Mouse (Mus musculus) testis, postnatal 14 days (tissue): ENCODE data around the gene Ctsh.
A peak's percentile ranks its signal among the peaks of the same experiment; 100 is the strongest.
"Not testable (repeated sequence)": the region's sequence is repeated elsewhere in the genome, so short reads cannot be mapped to it uniquely, and the experiment has no call there.

Experiments used
- DNase-seq: peaks from one replicate; pipeline ENCODE4 v3.0.0; 2021; ENCODE audit warnings: low spot score

The Ctsh gene

DNA sequence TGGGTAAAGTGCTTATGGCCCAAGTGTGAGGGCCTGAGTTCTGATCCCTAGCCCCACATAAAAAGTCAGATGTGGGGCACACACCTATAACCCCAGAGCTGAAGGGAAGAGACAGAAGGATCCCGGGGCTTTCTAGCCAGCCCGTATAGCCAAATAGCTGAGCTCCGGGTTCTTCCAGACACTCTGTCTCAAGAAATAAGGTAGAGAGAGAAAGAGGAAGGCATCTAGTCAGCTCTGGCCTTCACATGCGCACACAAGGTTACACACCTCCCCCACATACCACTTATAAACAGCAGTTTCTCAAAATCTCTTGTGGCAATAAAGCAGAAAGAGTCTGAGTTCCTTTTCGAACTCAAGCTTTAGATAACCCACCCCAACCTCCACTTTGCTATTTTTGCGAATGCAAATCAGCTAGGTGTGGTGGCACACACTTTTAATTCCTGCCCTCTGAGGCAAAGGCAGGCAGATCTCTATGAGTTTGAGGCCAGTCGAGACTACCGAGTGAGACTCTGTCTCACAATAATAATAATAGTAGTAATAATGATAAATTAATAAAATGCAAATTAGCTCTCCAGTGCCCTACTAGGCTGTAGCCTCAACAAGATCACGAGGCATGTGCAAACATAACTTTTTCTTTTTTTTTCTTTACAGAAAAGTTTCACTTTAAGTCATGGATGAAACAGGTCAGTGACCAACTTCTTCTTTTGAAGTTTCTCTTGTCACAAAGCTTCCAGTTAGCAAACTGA is 6.0 kb downstream of the Ctsh start:
- DNase-seq, result no peak

DNA sequence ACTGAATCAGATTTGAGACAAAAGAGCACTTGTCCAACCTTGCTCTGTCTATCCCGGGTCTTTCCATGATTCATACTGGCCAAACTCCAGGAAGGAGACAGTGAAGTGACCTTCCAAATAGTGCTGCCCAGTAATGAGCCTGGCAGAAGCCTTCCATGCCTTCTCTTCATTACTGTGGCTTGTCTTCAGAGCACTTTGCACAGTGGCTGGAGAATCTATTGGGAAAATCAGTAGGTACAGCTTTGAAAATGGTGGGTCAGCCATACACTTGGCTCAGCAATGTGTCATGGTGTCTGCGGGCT is 6.6 kb downstream of the Ctsh start:
- DNase-seq, result no peak

DNA sequence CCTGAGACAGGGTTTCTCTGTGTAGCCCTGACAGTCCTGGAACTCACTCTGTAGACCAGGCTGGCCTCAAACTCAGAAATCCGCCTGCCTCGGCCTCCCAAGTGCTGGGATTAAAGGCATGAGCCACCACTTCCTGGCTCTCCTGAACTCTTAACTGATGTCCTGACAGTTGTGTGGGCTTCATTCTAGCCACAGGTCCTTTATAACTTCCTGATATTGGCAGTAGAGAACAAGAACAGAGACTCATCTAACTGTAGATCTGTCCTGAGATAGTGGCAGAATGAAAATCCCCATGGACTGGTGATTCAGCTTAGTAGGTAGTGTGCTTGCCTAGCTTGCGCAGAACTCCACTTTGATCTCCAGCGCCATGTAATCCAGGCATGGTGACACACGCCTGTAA is 7.0 kb downstream of the Ctsh start:
- DNase-seq, result not testable (repeated sequence)

DNA sequence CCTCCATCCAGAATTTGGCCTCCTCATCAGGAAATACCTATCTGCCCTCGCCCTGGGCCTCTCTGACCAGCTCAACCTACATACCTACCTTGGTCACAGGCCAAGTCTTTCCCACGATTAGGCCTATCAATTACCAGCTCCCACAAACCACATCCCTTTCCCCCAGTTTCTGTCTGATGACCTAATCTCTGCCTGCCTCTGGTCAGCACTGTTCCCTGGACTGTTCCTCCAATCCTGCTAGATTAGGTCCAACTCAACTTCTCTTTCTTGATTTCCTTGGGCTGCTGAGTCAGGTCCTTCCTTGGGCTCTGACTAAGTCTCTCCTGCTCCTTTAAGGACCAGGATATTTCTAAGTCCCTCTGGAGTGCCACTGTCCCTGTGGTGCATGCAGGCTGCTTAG is 13.4 kb downstream of the Ctsh start:
- no peak for DNase-seq

DNA sequence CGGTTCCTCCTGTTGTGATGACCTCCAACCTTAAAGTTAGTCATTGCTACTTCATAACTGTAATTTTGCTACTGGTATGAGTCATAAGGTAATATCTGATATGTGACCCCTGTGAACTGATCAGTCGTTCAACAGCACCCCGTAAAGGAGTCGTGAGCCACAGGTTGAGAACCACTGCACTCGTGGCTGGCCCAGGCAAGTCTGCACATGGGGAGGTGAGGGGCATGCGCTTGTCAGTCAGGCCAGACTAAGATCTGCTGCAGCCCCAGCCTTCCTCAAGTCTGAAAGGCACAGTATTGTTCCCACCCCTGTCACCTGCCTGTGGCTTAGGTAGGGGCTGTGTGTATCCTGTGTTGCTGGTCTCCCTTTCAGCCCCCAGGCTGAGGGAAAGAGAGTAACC is 14.8 kb downstream of the Ctsh start:
- no peak for DNase-seq

DNA sequence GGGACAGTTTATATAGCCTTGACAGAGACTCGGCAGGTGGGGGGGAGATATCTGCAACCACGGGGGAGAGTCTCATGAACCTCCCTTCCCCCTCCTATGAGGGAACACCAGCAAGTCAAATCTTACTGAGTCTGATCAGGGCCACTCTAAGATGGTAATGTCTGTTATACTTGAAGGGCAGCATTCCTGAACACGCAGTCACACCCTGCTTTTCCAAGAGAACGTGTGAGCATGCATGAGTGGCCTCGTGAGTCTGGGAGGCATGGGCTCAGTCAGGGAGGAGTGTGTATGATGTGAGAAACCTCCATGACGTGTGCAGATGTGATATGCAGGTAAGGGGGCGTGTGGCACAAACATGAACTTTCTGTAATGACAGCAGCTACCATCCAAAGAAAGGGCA is 15.5 kb downstream of the Ctsh start:
- no peak for DNase-seq

DNA sequence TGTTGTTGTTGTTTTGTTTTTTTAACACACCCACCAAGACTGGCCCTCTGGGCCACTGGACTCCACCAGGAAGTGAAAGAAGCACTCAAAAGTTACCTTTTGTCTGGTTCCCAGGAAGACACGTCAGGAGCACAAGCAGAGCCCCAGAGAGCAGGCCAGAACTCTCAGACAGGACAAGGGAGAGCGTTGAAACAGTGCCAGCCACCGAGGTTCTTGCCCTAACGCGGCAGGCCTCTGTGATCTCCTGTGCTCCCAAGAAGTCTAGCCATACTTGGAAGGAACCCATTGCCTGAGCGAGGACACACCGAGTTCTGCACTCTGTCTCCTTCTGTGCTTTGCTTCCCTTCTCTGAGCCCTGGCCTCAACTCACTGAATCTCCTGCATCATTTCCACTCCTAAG is 16.2 kb downstream of the Ctsh start:
- DNase-seq, result no peak

DNA sequence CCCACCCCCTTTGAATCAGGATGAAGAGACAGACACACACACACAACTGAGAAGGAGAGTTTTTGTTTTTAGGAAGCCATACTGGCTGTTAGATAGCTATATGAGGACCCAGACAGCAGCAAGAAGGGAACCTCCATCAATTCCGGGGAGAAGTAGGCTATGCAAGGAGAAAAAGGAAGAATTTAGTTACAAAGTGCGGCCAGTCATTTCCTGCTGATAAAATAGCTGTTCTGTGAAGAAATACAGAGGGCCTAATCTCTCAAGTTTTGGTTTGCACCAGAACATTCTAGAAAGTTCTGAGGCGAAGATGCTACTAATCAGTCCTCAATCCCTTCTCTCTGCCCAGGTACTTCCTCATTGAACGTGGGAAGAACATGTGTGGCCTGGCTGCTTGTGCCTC is 21.4 kb downstream of the Ctsh start:
- DNase-seq, result no peak

DNA sequence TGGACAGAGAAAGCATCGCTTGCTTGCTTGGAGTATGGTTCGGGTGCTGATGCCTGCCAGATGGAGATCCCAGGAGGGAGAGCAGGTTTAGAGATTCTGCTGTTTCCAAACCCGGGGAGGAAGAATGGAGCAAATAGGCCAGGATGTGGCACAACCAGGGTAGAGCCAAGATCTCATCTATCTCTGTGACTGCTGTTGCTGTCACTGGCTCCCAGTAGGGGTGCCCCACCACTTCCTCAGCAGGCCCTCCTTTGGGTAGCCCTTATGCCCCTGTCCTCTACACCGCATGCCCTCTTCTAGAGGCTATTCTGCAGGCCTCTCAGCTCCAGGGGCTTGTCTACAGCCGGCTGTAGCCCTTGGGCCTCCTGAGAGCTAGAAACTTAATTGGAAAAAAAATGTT is 22.2 kb downstream of the Ctsh start:
- no peak for DNase-seq

DNA sequence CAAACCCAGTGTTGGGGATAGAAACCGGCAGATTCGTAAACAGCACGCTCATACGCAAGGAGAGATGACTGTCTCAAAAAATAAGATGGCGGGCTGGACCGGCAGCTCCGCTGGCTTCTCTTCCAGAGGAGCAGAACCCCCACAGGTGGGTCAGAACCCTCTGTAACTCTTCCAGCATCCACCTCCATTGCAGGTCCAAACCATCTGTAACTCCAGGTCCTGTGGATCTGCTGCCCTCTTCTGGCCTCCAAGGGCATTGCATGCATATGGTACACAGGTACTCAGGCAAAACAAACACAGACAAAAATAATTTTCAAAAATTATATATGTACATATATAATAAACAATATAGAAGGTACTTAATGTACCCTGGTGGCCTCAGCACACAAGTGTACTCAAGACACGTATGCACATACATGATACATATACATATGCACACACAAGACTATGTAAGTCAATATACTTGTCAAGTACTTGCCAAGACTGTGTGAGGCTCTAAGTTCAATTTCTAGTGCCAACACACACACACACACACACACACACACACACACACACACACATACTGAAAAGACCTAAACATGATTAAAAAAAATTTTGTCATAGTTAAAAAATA is 23.0 kb downstream of the Ctsh start:
- DNase-seq, result peak; percentile 54

DNA sequence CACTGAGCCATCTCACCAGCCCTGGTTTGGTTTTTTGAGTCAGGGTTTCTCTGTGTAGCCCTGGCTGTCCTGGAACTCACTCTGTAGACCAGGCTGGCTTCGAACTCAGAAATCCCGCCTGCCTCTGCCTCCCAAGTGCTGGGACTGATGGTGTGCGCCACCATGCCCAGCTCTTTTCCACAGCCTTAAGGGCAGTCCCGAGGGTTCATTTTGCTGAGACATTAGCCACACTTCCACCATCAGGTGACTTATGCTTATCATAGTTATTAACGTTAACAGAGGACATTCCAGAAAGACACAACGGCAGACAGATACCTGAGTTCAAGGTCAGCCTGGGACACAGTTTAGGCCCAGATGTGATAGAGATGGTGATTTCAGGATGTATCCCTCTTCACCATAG is 28.0 kb downstream of the Ctsh start:
- DNase-seq, result not testable (repeated sequence)

DNA sequence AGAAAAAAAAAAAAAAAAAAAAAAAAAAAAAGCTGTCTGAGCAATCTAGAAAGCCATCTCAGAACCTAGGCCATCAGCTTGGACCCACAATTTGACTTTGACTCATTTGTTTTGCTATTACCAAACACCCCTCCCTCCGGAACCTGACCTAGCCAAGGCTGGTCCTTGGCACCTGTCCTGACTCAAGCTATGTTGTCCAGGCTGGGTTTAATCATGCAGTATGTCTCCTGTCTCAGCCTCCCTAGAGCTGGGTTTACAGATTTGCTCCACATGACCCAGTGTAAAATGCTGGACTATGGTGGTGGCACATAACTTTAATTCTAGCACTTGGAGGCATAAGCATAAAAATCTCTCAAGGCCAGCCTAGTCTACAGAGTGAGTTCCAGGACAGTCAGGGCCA is 29.0 kb downstream of the Ctsh start:
- DNase-seq, result no peak

DNA sequence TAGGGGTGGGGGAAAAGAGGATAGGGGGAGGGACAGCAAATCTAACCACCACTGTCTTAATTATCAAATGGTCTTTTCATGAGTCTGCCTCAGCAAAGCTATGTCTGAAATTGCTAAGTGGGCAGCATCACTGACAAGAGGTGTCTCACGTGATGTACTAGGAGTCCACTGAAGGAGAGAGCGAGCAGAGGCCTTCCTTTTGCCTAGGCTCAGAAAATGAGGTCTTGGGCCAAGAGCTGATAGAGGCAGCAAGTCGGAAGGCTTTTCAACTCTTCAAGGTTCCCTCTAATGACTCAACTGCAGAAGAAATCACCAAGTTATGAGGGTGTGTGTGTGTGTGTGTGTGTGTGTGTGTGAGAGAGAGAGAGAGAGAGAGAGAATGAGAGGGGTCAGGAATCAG is 30.2 kb downstream of the Ctsh start:
- DNase-seq, result no peak

DNA sequence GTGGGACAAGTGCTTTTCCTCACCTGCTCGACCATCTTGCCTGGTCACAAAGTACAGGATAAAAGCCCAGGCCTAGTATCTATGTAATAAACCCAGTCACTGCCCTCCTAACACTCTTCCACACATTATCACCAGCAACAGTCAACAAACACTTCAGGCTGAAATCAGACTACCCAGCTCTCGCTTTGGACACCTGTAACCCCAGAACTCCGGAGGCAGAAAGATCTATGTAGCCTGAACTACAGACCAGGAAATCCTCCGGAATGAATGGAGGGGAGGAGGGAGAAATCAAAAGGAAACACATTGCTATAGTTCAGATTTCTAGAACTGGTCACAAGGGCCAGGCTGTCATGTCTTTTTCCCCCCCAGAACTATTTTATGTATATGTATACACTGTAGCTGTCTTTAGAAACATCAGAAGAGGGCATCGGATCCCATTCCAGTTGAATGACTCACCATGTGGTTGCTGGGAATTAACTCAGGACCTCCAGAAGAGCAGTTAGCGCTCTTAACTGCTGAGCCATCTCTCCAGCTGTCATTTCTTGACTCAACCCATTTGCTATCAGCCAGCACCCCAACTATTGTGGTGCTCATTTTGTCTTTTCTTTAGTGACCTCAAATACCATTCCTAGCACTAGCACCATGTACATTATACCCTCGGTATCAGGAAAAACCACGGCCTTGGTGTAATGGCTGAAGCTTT is 31.0 kb downstream of the Ctsh start:
- no peak for DNase-seq

DNA sequence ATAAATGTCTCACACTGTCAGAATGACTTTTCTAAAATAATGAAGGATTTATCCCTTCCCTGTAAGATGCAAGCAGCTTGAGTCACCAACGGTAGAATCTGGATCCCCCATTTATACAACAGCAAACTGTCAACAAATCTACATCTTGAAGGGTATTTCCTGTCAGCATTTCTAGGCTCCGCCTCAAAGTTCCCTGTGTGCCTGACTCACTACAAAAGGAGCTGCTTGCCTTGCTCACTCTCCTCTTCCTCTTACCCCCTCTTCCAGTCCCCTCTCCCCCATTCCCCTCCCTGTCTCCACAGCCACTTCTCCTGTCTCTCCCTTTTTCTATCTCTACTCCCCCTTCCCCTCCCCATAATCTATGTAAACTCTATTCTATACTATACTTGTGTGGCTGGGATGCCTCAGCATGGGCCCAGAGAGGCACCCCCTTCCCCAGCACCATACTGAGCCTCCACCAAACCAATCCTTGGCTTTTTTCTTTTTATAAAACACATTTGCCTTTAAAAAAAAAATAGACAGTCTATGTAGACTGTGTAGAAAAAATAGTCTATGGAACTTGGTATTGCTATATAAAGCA is 34.0 kb downstream of the Ctsh start:
- DNase-seq, result no peak

DNA sequence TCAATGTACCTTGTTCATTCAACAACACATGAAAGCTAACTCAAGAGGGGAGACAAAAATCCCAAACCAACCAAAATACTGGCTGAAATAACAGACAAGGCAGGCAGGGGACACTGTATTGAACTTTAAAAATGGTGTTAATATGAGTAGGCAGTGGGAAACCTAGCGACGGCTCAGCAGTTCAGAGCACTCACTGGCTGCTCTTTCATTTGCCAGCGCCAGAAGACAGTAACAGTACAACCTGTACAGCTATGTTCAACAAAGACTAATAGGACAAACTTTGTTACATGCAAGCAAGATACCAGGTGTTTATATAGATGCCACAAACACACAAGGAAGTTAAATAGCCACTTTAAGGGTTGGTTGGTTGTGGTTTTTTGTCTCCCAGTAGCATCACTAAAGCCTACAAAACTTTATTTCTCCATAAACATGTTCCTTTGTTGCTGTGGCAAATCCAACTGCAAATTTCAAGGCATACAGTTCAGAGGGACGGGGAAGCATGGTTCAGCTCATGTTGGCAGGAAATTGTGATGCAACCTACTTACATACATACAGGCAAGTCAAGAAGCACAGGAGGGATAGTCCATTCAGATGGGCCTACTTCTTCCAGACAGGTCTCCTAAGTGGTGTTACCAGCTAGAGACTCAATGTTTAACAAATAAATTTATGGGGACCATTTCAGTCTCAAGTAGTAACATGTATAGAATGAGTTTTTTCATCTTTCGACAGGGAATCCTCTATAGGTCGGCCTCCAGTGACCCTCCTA is 35.6 kb downstream of the Ctsh start:
- no peak for DNase-seq

DNA sequence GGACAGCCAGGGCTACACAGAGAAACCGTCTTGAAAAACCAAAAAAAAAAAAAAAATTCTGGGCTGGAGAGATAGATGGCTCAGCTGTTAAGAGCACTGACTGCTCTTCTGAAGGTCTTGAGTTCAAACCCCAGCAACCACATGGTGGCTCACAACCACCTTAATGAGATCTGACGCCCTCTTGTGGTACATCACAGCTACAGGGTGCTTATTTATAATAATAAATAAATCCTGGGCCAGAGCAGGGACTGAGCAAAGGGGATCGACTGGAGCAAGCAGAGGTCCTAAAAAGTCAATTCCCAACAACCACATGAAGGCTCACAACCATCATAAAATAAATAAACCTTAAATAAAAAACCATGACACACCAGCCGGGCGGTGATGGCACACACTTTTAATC is 45.0 kb downstream of the Ctsh start:
- DNase-seq, result no peak

DNA sequence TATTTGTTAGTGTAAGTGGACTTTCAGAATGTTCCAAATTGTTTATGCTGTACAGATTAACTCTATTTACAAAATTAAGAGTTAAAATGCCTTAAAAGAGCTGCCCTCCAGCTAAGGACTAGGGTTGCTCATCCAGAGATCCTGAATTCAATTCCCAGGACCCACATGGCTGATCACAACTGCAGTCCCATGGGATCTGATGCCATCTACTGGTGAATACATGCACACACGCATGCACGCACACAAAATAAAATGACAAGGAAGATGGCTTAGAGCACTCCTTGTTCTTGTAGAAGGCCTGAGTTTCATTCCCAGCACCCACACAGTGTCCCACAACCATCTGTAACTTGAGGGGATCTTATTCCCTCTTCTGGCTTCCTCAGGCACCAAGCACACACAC is 46.8 kb downstream of the Ctsh start:
- no peak for DNase-seq

DNA sequence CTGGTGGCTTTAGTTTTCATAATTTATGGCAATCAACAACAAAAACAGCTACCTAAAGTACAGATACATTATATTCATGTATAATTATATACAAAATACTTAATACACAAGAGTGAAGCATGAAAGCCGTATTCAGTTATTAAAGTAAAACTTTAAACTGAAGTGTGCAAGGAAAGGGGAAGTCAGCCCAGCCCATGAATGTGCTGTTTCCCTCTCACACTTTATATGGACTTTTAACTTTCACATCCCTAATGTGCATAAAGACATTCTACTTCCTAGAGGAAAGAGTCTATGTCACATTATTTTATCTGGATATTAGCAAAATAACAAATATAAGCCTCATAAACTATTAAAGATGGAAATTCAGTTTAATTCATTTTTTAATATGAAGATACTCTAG is 51.5 kb downstream of the Ctsh start:
- no peak for DNase-seq

DNA sequence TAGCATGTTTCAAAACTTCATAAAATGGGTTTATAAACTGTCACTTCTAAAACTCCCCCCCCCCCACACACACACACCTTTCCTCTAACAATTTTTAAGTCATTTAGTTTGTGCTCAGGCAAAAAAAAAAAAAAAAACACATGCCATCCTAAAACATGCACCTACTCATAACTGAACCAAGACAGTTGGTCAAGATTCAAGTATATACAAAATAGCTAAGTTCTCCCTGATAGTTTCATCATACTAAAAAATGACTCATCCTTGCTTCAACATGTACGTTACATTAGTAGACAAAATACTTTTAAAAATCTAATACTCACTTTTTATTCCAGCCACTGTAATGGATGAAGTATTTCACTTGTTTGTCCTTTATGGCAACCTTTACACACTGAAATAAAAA is 53.0 kb downstream of the Ctsh start:
- DNase-seq, result no peak

DNA sequence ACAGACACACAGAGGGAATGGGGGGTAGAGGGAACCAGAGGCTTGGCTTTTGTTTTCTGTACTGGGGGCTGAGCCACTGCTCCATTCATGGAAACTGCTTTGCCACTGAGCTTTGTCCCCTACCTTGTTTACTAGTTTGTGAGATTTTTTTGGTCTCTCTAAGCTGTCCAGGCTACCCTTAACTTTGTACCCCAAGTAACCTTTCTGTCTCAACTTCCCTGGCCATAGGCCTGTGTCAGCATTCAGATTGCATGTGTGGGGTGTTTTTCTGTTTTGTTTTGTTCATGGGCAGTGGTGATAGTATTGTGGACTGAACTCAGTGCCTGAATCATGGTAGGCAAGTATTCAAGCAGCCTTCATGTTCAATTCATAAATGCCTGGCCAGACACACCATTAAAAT is 54.3 kb downstream of the Ctsh start:
- DNase-seq, result no peak

DNA sequence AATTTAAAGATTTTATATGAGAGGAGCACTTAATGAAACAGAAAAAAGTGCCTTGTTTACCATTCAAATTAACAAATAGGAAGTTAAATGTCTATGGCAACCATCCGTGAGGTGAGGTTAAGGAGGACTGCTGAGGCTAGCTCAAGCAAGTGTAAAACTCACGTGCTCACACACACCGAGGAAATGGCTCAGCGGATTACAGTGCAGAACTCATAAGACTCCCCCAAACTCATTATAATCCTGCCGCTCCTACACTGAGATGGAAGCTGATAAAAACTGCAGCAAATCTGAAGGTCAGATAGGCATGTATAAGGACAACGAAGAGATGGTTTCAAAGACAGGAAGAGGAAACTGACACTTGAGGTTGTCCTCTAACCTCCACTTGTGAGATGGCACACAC is 55.4 kb downstream of the Ctsh start:
- no peak for DNase-seq

DNA sequence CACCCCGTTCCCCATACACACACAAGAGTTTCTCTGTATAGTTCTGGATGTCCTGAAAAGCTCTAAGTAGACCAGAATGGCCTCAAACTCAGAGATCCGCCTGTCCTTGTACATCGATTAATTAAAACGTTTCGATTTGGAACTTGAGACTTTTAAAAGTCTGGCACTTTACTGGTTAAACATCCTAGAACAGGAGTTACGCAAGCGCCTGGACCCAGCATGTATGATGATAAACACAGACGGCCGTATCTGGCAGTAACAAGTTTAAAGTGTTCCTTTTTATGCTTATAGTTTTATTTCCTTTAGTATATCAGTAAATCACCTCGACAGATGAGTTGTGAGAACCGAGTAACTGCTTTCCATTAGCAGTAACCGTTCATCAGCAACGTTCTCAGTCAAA is 59.2 kb downstream of the Ctsh start:
- DNase-seq, result no peak
